ENCODE assay signal across 24 mouse cellular contexts in the genomic region with DNA sequence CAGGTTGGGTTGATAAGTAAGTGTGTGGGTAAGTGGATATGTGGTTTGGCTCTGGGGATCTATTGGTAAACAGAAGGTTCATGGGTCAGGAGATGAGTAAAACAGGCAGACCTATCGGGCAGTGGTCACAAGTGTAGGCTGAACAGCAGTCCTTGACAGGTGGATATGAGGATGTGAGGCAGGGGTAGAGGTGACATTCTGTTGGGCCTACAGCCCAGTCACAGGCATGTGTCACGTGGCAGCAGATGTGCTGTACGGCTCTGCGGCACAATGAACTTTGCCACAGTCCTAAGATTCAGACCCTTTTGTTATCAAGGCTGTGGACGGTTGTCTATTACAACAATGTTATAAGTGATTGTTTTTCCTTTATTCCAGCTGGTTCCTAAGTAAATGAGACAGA. TPM values are rescaled to one million over a fixed set of nuclear protein-coding genes. Genes with fewer than 3 reads are reported as not detected.
DNase-seq lines count a peak whose midpoint lies in the region; ATAC-seq lines count a peak whose summit lies in the region.
"Had no signal": no experiment of that assay in that cellular context is flagged by ENCODE, and none has a peak within 500 bp of the region (broad histone marks: within the 10 kb centered on the region; RNA-seq: fewer than 3 reads in every experiment).

No protein-coding gene starts in this region.

- H3K4me1 ChIP-seq in heart, embryonic 10.5 days, result peaks cover 42% of the 10 kb centered on the region
- H3K4me1 ChIP-seq in heart, embryonic 12.5 days (replicated peaks), result peaks cover 58% of the 10 kb centered on the region
- peaks cover 59% of the 10 kb centered on the region for H3K4me1 ChIP-seq in heart, embryonic 13.5 days
- peaks cover 45% of the 10 kb centered on the region for H3K4me1 ChIP-seq in heart, embryonic 15.5 days (replicated peaks)
- peaks cover 58% of the 10 kb centered on the region for H3K4me1 ChIP-seq in liver, embryonic 15.5 days (replicated peaks)
- H3K4me1 ChIP-seq: limb, embryonic 10.5 days had no signal

- DNase-seq in heart, embryonic 10.5 days (ENCODE audit: low spot score), result no peak
- no peak for DNase-seq in left cerebral cortex, postnatal 4 days
- no peak for DNase-seq in cerebellum, postnatal 36 days
- DNase-seq: B cell, adult 2 months; cerebellum, adult 11 months; cerebellum, adult 9-11 months; gastrocnemius, postnatal 14 days; kidney, adult 11 months; right cerebral cortex, postnatal 25 days; spleen, adult 18-20 months had no signal

- no peak overlapping the region for H3K4me2 ChIP-seq in heart, embryonic 12.5 days
- no peak overlapping the region for H3K4me2 ChIP-seq in heart, embryonic 13.5 days
- H3K4me2 ChIP-seq in heart, embryonic 15.5 days, result no peak overlapping the region
- no peak overlapping the region for H3K4me2 ChIP-seq in liver, embryonic 15.5 days
- H3K4me2 ChIP-seq: forebrain, embryonic 15.5 days; hindbrain, embryonic 13.5 days; midbrain, embryonic 13.5 days; neural tube, embryonic 13.5 days had no signal

- H3K27ac ChIP-seq in heart, embryonic 10.5 days, result peak overlapping the region; percentile 36; the same call in 1 of the 2 replicates
- H3K27ac ChIP-seq in heart, embryonic 12.5 days (ENCODE audit: poor library complexity, severe bottlenecking), result no peak overlapping the region
- H3K27ac ChIP-seq in heart, embryonic 13.5 days (replicated peaks), result peak overlapping the region; percentile 70
- H3K27ac ChIP-seq in heart, embryonic 15.5 days, result peak overlapping the region; percentile 57
- H3K27ac ChIP-seq in liver, embryonic 15.5 days (replicated peaks), result peak overlapping the region; percentile 38; the same call in 1 of the 2 replicates
- H3K27ac ChIP-seq: embryonic facial prominence, embryonic 10.5 days; forebrain, embryonic 15.5 days; hindbrain, embryonic 13.5 days; limb, embryonic 10.5 days; midbrain, embryonic 13.5 days; neural tube, embryonic 13.5 days had no signal

- ATAC-seq in heart, embryonic 12.5 days (ENCODE audit: insufficient number of reproducible peaks, low FRiP score), result no peak
- no peak for ATAC-seq in heart, embryonic 13.5 days (ENCODE audit: extremely low read depth, insufficient number of reproducible peaks, low FRiP score, low TSS enrichment)
- ATAC-seq in heart, embryonic 15.5 days (replicated peaks; ENCODE audit: insufficient number of reproducible peaks, insufficient read depth, low FRiP score, low read depth), result no peak
- no peak for ATAC-seq in liver, embryonic 15.5 days (ENCODE audit: insufficient read depth)
- ATAC-seq: forebrain, embryonic 15.5 days; midbrain, embryonic 13.5 days; Patski had no signal

- no peak overlapping the region for H3K4me3 ChIP-seq in heart, embryonic 10.5 days
- H3K4me3 ChIP-seq in heart, embryonic 12.5 days, result no peak overlapping the region
- H3K4me3 ChIP-seq in heart, embryonic 13.5 days, result no peak overlapping the region
- no peak overlapping the region for H3K4me3 ChIP-seq in heart, embryonic 15.5 days
- H3K4me3 ChIP-seq in liver, embryonic 15.5 days (replicated peaks), result no peak overlapping the region
- H3K4me3 ChIP-seq: embryonic facial prominence, embryonic 10.5 days; forebrain, embryonic 15.5 days; hindbrain, embryonic 13.5 days; limb, embryonic 10.5 days; midbrain, embryonic 13.5 days; neural tube, embryonic 13.5 days had no signal

- 82% methylated on average over 5 of the region's 5 CpGs for WGBS in heart, embryonic 10.5 days
- 87% methylated on average over 5 of the region's 5 CpGs for WGBS in heart, embryonic 12.5 days
- 78% methylated on average over 5 of the region's 5 CpGs for WGBS in heart, embryonic 13.5 days
- 70% methylated on average over 5 of the region's 5 CpGs for WGBS in heart, embryonic 15.5 days
- 71% methylated on average over 5 of the region's 5 CpGs for WGBS in liver, embryonic 15.5 days (ENCODE audit: insufficient replicate concordance)

- H3K9ac ChIP-seq in heart, embryonic 12.5 days, result no peak overlapping the region
- peak overlapping the region; percentile 14; the same call in 1 of the 2 replicates for H3K9ac ChIP-seq in heart, embryonic 13.5 days
- no peak overlapping the region for H3K9ac ChIP-seq in heart, embryonic 15.5 days
- no peak overlapping the region for H3K9ac ChIP-seq in liver, embryonic 15.5 days
- H3K9ac ChIP-seq: forebrain, embryonic 15.5 days; hindbrain, embryonic 13.5 days; liver, embryonic 14.5 days; midbrain, embryonic 13.5 days; neural tube, embryonic 13.5 days had no signal

- no peaks in the 10 kb centered on the region for H3K27me3 ChIP-seq in heart, embryonic 10.5 days (ENCODE audit: insufficient read depth, poor library complexity, severe bottlenecking)
- H3K27me3 ChIP-seq in heart, embryonic 12.5 days (replicated peaks), result no peaks in the 10 kb centered on the region
- H3K27me3 ChIP-seq in heart, embryonic 13.5 days (replicated peaks), result no peaks in the 10 kb centered on the region
- no peaks in the 10 kb centered on the region for H3K27me3 ChIP-seq in heart, embryonic 15.5 days
- H3K27me3 ChIP-seq in liver, embryonic 15.5 days, result no peaks in the 10 kb centered on the region
- H3K27me3 ChIP-seq: CH12.LX; forebrain, embryonic 15.5 days; hindbrain, embryonic 13.5 days; midbrain, embryonic 13.5 days; neural tube, embryonic 13.5 days; Patski had no signal

- H3K36me3 ChIP-seq in heart, embryonic 10.5 days, result peaks cover 32% of the 10 kb centered on the region
- peaks cover 38% of the 10 kb centered on the region for H3K36me3 ChIP-seq in heart, embryonic 12.5 days
- peaks cover 54% of the 10 kb centered on the region for H3K36me3 ChIP-seq in heart, embryonic 13.5 days
- peaks cover 7% of the 10 kb centered on the region; the same call in 1 of the 2 replicates for H3K36me3 ChIP-seq in heart, embryonic 15.5 days
- H3K36me3 ChIP-seq in liver, embryonic 15.5 days (replicated peaks), result peaks cover 17% of the 10 kb centered on the region

- intact Hi-C loops in left cerebral cortex, postnatal 4 days (cut with DNase I), result no loop called here

- no peaks in the 10 kb centered on the region for H3K9me3 ChIP-seq in heart, embryonic 10.5 days
- no peaks in the 10 kb centered on the region for H3K9me3 ChIP-seq in heart, embryonic 12.5 days (replicated peaks)
- H3K9me3 ChIP-seq in heart, embryonic 13.5 days, result no peaks in the 10 kb centered on the region
- no peaks in the 10 kb centered on the region for H3K9me3 ChIP-seq in heart, embryonic 15.5 days (replicated peaks)
- no peaks in the 10 kb centered on the region for H3K9me3 ChIP-seq in liver, embryonic 15.5 days (replicated peaks)
- H3K9me3 ChIP-seq: embryonic facial prominence, embryonic 10.5 days; forebrain, embryonic 15.5 days; G1E; hindbrain, embryonic 13.5 days; limb, embryonic 10.5 days; midbrain, embryonic 13.5 days; neural tube, embryonic 13.5 days had no signal

RNA-seq across cellular contexts. Expression of a gene that starts 43.2 kb away (rescaled TPM):
- polyA plus RNA-seq in heart, embryonic 10.5 days (2016; fragmentation: Nextera tagmentation; extraction: Ambion mirVana), result 82.8 and 103 TPM in 2 replicates
- polyA plus RNA-seq in heart, embryonic 12.5 days (2016; fragmentation: Nextera tagmentation; extraction: Ambion mirVana), result 131 and 132 TPM in 2 replicates
- polyA plus RNA-seq in heart, embryonic 13.5 days (2015; fragmentation: Nextera tagmentation; extraction: Ambion mirVana), result 126 and 154 TPM in 2 replicates
- polyA plus RNA-seq in heart, embryonic 15.5 days (2015; fragmentation: Nextera tagmentation; extraction: Ambion mirVana), result 114 and 120 TPM in 2 replicates
- polyA plus RNA-seq in liver, embryonic 15.5 days (2015; fragmentation: Nextera tagmentation; extraction: Ambion mirVana), result 44.8 and 47.5 TPM in 2 replicates
- 10 to 100 TPM; 38.8 to 39.4 TPM for total RNA-seq in left cerebral cortex, postnatal 4 days (2021)

RNA-seq across cellular contexts. Expression of a gene that starts 43.5 kb away (rescaled TPM):
- 23.0 and 26.7 TPM in 2 replicates for polyA plus RNA-seq in heart, embryonic 10.5 days (2016; fragmentation: Nextera tagmentation; extraction: Ambion mirVana)
- polyA plus RNA-seq in heart, embryonic 12.5 days (2016; fragmentation: Nextera tagmentation; extraction: Ambion mirVana), result 28.1 and 29.1 TPM in 2 replicates
- 14.5 and 16.3 TPM in 2 replicates for polyA plus RNA-seq in heart, embryonic 13.5 days (2015; fragmentation: Nextera tagmentation; extraction: Ambion mirVana)
- polyA plus RNA-seq in heart, embryonic 15.5 days (2015; fragmentation: Nextera tagmentation; extraction: Ambion mirVana), result 13.6 and 20.2 TPM in 2 replicates
- 7.3 and 8.6 TPM in 2 replicates for polyA plus RNA-seq in liver, embryonic 15.5 days (2015; fragmentation: Nextera tagmentation; extraction: Ambion mirVana)
- total RNA-seq in left cerebral cortex, postnatal 4 days (2021), result 10 to 100 TPM; 47.3 to 48.5 TPM

RNA-seq across cellular contexts. Expression of a gene that starts 50.7 kb away (rescaled TPM):
- 68.7 and 79.5 TPM in 2 replicates for polyA plus RNA-seq in heart, embryonic 10.5 days (2016; fragmentation: Nextera tagmentation; extraction: Ambion mirVana)
- polyA plus RNA-seq in heart, embryonic 12.5 days (2016; fragmentation: Nextera tagmentation; extraction: Ambion mirVana), result 68.6 and 69.9 TPM in 2 replicates
- 69.1 and 78.1 TPM in 2 replicates for polyA plus RNA-seq in heart, embryonic 13.5 days (2015; fragmentation: Nextera tagmentation; extraction: Ambion mirVana)
- 67.6 and 75.3 TPM in 2 replicates for polyA plus RNA-seq in heart, embryonic 15.5 days (2015; fragmentation: Nextera tagmentation; extraction: Ambion mirVana)
- 38.7 and 41.1 TPM in 2 replicates for polyA plus RNA-seq in liver, embryonic 15.5 days (2015; fragmentation: Nextera tagmentation; extraction: Ambion mirVana)
- total RNA-seq in left cerebral cortex, postnatal 4 days (2021), result 100 to 1,000 TPM; 116 to 117 TPM

RNA-seq across cellular contexts. Expression of a gene that starts 55.1 kb away (rescaled TPM):
- polyA plus RNA-seq in heart, embryonic 10.5 days (2016; fragmentation: Nextera tagmentation; extraction: Ambion mirVana), result 3.9 and 4.2 TPM in 2 replicates
- polyA plus RNA-seq in heart, embryonic 12.5 days (2016; fragmentation: Nextera tagmentation; extraction: Ambion mirVana), result 5.5 and 5.7 TPM in 2 replicates
- 4.3 and 4.4 TPM in 2 replicates for polyA plus RNA-seq in heart, embryonic 13.5 days (2015; fragmentation: Nextera tagmentation; extraction: Ambion mirVana)
- polyA plus RNA-seq in heart, embryonic 15.5 days (2015; fragmentation: Nextera tagmentation; extraction: Ambion mirVana), result 4.9 and 7.2 TPM in 2 replicates
- polyA plus RNA-seq in liver, embryonic 15.5 days (2015; fragmentation: Nextera tagmentation; extraction: Ambion mirVana), result 4.6 and 5.2 TPM in 2 replicates
- 10 to 100 TPM; 17.9 to 18.5 TPM for total RNA-seq in left cerebral cortex, postnatal 4 days (2021)
